ENCODE assay signal across 23 mouse cellular contexts in genomic region chr8:115974706-115975105, GRCm38 (mm10).
DNase-seq lines count a peak whose midpoint lies in the region; ATAC-seq and TF ChIP-seq lines count a peak whose summit lies in the region.
"Had no signal": no experiment of that assay in that cellular context is flagged by ENCODE, and none has a peak within 500 bp of the region (broad histone marks: within the 10 kb centered on the region; RNA-seq: fewer than 3 reads in every experiment).

No protein-coding gene starts in this region.

- ATAC-seq in embryonic facial prominence, embryonic 14.5 days (ENCODE audit: low read depth): no peak
- ATAC-seq in lung, embryonic 14.5 days (ENCODE audit: insufficient read depth): peak; percentile 28; the same call in 1 of the 2 replicates
- peak; percentile 41; the same call in 1 of the 2 replicates for ATAC-seq in lung, embryonic 16.5 days (ENCODE audit: low read depth)
- no peak for ATAC-seq in intestine, postnatal 0 days
- ATAC-seq: activated CD4-positive, CD25-positive, alpha-beta regulatory T cell, adult 4 months; CD4-positive, CD25-positive, alpha-beta regulatory T cell, adult 4 months; forebrain, embryonic 13.5 days; forebrain, embryonic 15.5 days; Patski had no signal

- no peak overlapping the region for H3K4me3 ChIP-seq in embryonic facial prominence, embryonic 14.5 days (ENCODE audit: low read depth, low read length)
- no peak overlapping the region for H3K4me3 ChIP-seq in embryonic facial prominence, embryonic 10.5 days
- H3K4me3 ChIP-seq in lung, embryonic 14.5 days (ENCODE audit: low read depth, low read length): no peak overlapping the region
- H3K4me3 ChIP-seq in lung, embryonic 16.5 days (ENCODE audit: low read length): no peak overlapping the region
- H3K4me3 ChIP-seq in lung, adult 2 months (replicated peaks; ENCODE audit: extremely low read depth, low read depth, low read length): no peak overlapping the region
- H3K4me3 ChIP-seq in intestine, postnatal 0 days (ENCODE audit: low read depth, low read length): no peak overlapping the region
- H3K4me3 ChIP-seq: embryonic facial prominence, embryonic 13.5 days; forebrain, embryonic 13.5 days; forebrain, embryonic 15.5 days had no signal

- H3K9ac ChIP-seq in embryonic facial prominence, embryonic 14.5 days (ENCODE audit: low read depth, low read length): no peak overlapping the region
- no peak overlapping the region for H3K9ac ChIP-seq in lung, embryonic 14.5 days
- H3K9ac ChIP-seq in lung, embryonic 16.5 days (ENCODE audit: low read length): no peak overlapping the region
- no peak overlapping the region for H3K9ac ChIP-seq in intestine, postnatal 0 days (ENCODE audit: low read depth, low read length)
- H3K9ac ChIP-seq: embryonic facial prominence, embryonic 13.5 days; forebrain, embryonic 13.5 days; forebrain, embryonic 15.5 days had no signal

- H3K4me2 ChIP-seq in embryonic facial prominence, embryonic 14.5 days (ENCODE audit: low read depth, low read length): no peak overlapping the region
- H3K4me2 ChIP-seq in lung, embryonic 14.5 days: no peak overlapping the region
- H3K4me2 ChIP-seq in lung, embryonic 16.5 days (ENCODE audit: low read depth, low read length): no peak overlapping the region
- no peak overlapping the region for H3K4me2 ChIP-seq in intestine, postnatal 0 days (replicated peaks; ENCODE audit: low read depth)
- H3K4me2 ChIP-seq: embryonic facial prominence, embryonic 13.5 days; forebrain, embryonic 13.5 days; forebrain, embryonic 15.5 days had no signal

- 41% methylated on average over 2 of the region's 2 CpGs for WGBS in embryonic facial prominence, embryonic 14.5 days
- WGBS in embryonic facial prominence, embryonic 10.5 days: 61% methylated on average over 2 of the region's 2 CpGs
- 26% methylated on average over 2 of the region's 2 CpGs for WGBS in lung, embryonic 14.5 days
- 16% methylated on average over 2 of the region's 2 CpGs for WGBS in lung, embryonic 16.5 days
- WGBS in lung, adult 2 months: 28% methylated on average over 2 of the region's 2 CpGs
- 63% methylated on average over 2 of the region's 2 CpGs for WGBS in intestine, postnatal 0 days

- no peaks in the 10 kb centered on the region for H3K36me3 ChIP-seq in embryonic facial prominence, embryonic 14.5 days (ENCODE audit: control insufficient read depth, insufficient read depth, low read length)
- H3K36me3 ChIP-seq in embryonic facial prominence, embryonic 10.5 days (replicated peaks): no peaks in the 10 kb centered on the region
- H3K36me3 ChIP-seq in lung, embryonic 14.5 days (ENCODE audit: insufficient read depth): no peaks in the 10 kb centered on the region
- H3K36me3 ChIP-seq in lung, embryonic 16.5 days (ENCODE audit: control insufficient read depth, insufficient read depth, low read length): no peaks in the 10 kb centered on the region
- H3K36me3 ChIP-seq in intestine, postnatal 0 days (ENCODE audit: control insufficient read depth, insufficient read depth): no peaks in the 10 kb centered on the region
- H3K36me3 ChIP-seq: embryonic facial prominence, embryonic 13.5 days; forebrain, embryonic 15.5 days; G1E had no signal

- H3K9me3 ChIP-seq in embryonic facial prominence, embryonic 14.5 days (ENCODE audit: control insufficient read depth, low read length): no peaks in the 10 kb centered on the region
- H3K9me3 ChIP-seq in embryonic facial prominence, embryonic 10.5 days: no peaks in the 10 kb centered on the region
- H3K9me3 ChIP-seq in lung, embryonic 14.5 days (ENCODE audit: low read depth, low read length): no peaks in the 10 kb centered on the region
- H3K9me3 ChIP-seq in lung, embryonic 16.5 days (ENCODE audit: control insufficient read depth, low read length): no peaks in the 10 kb centered on the region
- no peaks in the 10 kb centered on the region for H3K9me3 ChIP-seq in intestine, postnatal 0 days (ENCODE audit: control insufficient read depth)
- H3K9me3 ChIP-seq: embryonic facial prominence, embryonic 13.5 days; forebrain, embryonic 13.5 days; forebrain, embryonic 15.5 days had no signal

- no peak overlapping the region for H3K27ac ChIP-seq in embryonic facial prominence, embryonic 14.5 days (replicated peaks; ENCODE audit: low read depth, low read length)
- no peak overlapping the region for H3K27ac ChIP-seq in embryonic facial prominence, embryonic 10.5 days (replicated peaks)
- H3K27ac ChIP-seq in lung, embryonic 14.5 days (ENCODE audit: low read depth): 0 out of 2 replicates have a peak overlapping the region, but pooled peaks have one; percentile 5
- no peak overlapping the region for H3K27ac ChIP-seq in lung, embryonic 16.5 days (ENCODE audit: low read length)
- no peak overlapping the region for H3K27ac ChIP-seq in intestine, postnatal 0 days (ENCODE audit: low read depth, low read length)
- H3K27ac ChIP-seq: embryonic facial prominence, embryonic 13.5 days; forebrain, embryonic 13.5 days; forebrain, embryonic 15.5 days had no signal

- TF ChIP-seq CTCF in lung, embryonic 14.5 days (IDR thresholded peaks at IDR 0.05; ENCODE audit: low read depth): no peak
- TF ChIP-seq CTCF in lung, adult 2 months (IDR thresholded peaks at IDR 0.05; ENCODE audit: insufficient read depth, low read length): no peak
- TF ChIP-seq CTCF in intestine, postnatal 0 days (IDR thresholded peaks at IDR 0.05; ENCODE audit: low read depth): 0 out of 2 replicates have a peak, but pooled peaks have one; percentile 21

- no peaks in the 10 kb centered on the region for H3K27me3 ChIP-seq in embryonic facial prominence, embryonic 14.5 days (replicated peaks; ENCODE audit: control insufficient read depth, insufficient read depth, low read length)
- no peaks in the 10 kb centered on the region for H3K27me3 ChIP-seq in embryonic facial prominence, embryonic 10.5 days (replicated peaks; ENCODE audit: low read depth, poor library complexity, severe bottlenecking)
- no peaks in the 10 kb centered on the region for H3K27me3 ChIP-seq in lung, embryonic 14.5 days (ENCODE audit: insufficient read depth, low read length)
- H3K27me3 ChIP-seq in lung, embryonic 16.5 days (ENCODE audit: control insufficient read depth, insufficient read depth, low read depth, low read length): no peaks in the 10 kb centered on the region
- H3K27me3 ChIP-seq in intestine, postnatal 0 days (replicated peaks; ENCODE audit: control insufficient read depth, insufficient read depth, low read length): no peaks in the 10 kb centered on the region
- H3K27me3 ChIP-seq: embryonic facial prominence, embryonic 13.5 days; forebrain, embryonic 13.5 days; forebrain, embryonic 15.5 days had no signal

- TF ChIP-seq POLR2A in lung, adult 2 months (IDR thresholded peaks at IDR 0.05; ENCODE audit: borderline replicate concordance, extremely low read depth, low read depth, low read length): no peak

- DNase-seq in embryonic facial prominence, embryonic 14.5 days (ENCODE audit: low spot score): peak; percentile 53
- DNase-seq in embryonic facial prominence, embryonic 10.5 days (ENCODE audit: low spot score): no peak
- peak; percentile 57 for DNase-seq in lung, embryonic 14.5 days
- DNase-seq in lung, adult 18-20 months: no peak
- no peak for DNase-seq in lung, adult 2 months
- DNase-seq: adrenal gland, adult 8-10 months; adrenal gland, postnatal 14 days; adrenal gland, postnatal 36 days; B cell, adult 2 months; cerebellum, adult 11-12 months; cerebellum, adult 2 months; cerebellum, adult 9-10 months; cerebellum, postnatal 10 days; cerebellum, postnatal 25 days had no signal

- H3K4me1 ChIP-seq in embryonic facial prominence, embryonic 14.5 days (ENCODE audit: control insufficient read depth, insufficient read depth, low read length): peaks cover 5% of the 10 kb centered on the region; the same call in 1 of the 2 replicates
- peaks cover 4% of the 10 kb centered on the region; the same call in 1 of the 2 replicates for H3K4me1 ChIP-seq in embryonic facial prominence, embryonic 10.5 days
- H3K4me1 ChIP-seq in lung, embryonic 14.5 days (ENCODE audit: insufficient read depth): no peaks in the 10 kb centered on the region
- H3K4me1 ChIP-seq in lung, embryonic 16.5 days (replicated peaks; ENCODE audit: control insufficient read depth, insufficient read depth, low read length): peaks cover 3% of the 10 kb centered on the region; the same call in 1 of the 2 replicates
- H3K4me1 ChIP-seq in lung, adult 2 months (ENCODE audit: control insufficient read depth, insufficient read depth, low read length): no peaks in the 10 kb centered on the region
- no peaks in the 10 kb centered on the region for H3K4me1 ChIP-seq in intestine, postnatal 0 days (replicated peaks; ENCODE audit: control insufficient read depth, insufficient read depth, low read length)
- H3K4me1 ChIP-seq: forebrain, embryonic 13.5 days had no signal

Comparison
In these comparisons a context has a peak if more than half of its experiments do, and no peak if none do; other contexts are left out.
1. DNase-seq: peak in embryonic facial prominence, embryonic 14.5 days (single experiment) and lung, embryonic 14.5 days (single experiment); none in embryonic facial prominence, embryonic 10.5 days (single experiment), lung, adult 18-20 months (0 of 2) and lung, adult 2 months (single experiment).
2. ATAC-seq: peak in lung, embryonic 14.5 days (single experiment) and lung, embryonic 16.5 days (single experiment); none in embryonic facial prominence, embryonic 14.5 days (single experiment) and intestine, postnatal 0 days (single experiment).